Mouse (Mus musculus): ENCODE measurements at regions not wholly inside any gene's neighbourhood (a gene's known extent, or its start where the extent isn't known, plus 50 kb on each side); places are given as distances from the start of the nearest gene placed in this dataset.
A peak's percentile ranks its signal among the peaks of the same experiment; 100 is the strongest.

DNA sequence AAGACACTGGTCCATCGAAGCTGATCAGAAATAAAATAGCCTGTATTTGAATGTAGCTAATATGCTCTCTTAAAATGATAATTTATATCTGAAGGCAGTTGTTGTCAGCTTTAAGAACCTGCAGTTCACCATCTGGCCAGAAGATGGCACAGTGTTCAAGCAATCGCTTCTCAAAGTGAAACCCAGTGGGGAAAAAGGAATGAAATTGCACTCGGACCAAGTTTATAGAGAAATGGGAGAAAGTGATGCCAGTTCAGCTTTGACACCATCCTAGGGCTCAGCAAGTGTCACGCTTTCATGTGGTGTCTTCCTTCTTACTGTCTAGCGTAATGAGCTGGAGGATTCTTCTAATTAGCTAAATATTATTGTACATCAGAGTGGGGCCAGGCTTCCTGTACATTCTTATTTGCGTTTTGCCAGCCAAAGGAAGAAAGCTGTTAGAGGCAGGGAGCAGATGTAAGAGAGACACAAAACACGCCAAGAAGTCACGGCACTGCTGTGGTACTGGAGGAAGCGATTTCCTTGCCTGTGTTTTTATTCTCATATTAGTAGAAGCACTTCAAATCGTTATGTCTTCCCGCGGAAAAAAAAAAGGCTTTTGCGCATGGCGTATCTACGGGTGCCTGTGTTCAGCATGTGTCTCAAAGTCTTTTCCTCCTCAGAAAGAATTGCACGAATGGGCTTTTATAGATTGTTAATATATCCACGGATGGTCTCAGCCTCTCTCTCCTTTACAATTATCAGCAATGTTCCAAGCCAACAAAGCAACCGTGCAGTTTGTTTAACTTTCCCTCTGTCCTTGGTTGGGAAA lies 237.1 kb downstream of the Gm765 start:
- Histone ChIP-seq H3K27me3 (ENCODE audit: control insufficient read depth, insufficient read depth, low read length) (no peaks in the 10 kb centered on the region), H3K4me2 (replicated peaks; ENCODE audit: low read depth, low read length, severe bottlenecking) (peak overlapping the region; percentile 16), H3K27ac (replicated peaks; ENCODE audit: low read depth, low read length) (0 out of 2 replicates have a peak overlapping the region, but pooled peaks have one; percentile 6), H3K9me3 (ENCODE audit: control insufficient read depth, low read length) (no peaks in the 10 kb centered on the region), H3K36me3 (ENCODE audit: control insufficient read depth, insufficient read depth, low read length) (no peaks in the 10 kb centered on the region), H3K4me3 (replicated peaks; ENCODE audit: low read length) (peak overlapping the region; percentile 1; the same call in 1 of the 2 replicates), H3K9ac (ENCODE audit: low read depth, low read length, severe bottlenecking) (no peak overlapping the region), H3K4me1 (ENCODE audit: control insufficient read depth, insufficient read depth, low read length) (peaks cover 26% of the 10 kb centered on the region)
- no peak for ATAC-seq (ENCODE audit: low FRiP score, low read depth)
- no peak for TF ChIP-seq POLR2A (IDR thresholded peaks at IDR 0.05; ENCODE audit: borderline replicate concordance, extremely low read depth, insufficient read depth, insufficient read length)
- peak; percentile 89 for DNase-seq (ENCODE audit: low spot score)
- 28% methylated on average over 18 of the region's 18 CpGs for WGBS

DNA sequence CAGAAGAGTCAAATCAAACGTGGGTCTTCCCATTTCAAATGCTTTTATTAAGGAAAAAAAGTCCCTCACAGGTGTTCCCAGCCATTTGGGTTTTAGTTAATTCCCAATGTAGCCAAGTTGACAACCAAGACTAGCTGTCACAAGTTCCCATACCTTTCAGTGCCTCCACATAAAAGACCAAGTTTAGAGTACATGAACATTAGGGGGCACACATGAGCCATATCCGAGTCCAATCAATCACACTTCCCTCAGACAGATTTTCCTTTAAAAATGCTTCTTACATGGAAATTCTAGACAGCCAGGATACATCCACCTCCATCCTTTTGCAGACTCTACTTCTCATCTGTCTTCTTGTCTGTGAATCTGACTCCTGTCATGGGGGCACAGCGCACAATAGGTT lies 238.1 kb downstream of the Gm765 start:
- no peak overlapping the region for H3K4me2 ChIP-seq (replicated peaks; ENCODE audit: low read depth, low read length, severe bottlenecking)
- peaks cover 31% of the 10 kb centered on the region for H3K4me1 ChIP-seq (ENCODE audit: control insufficient read depth, insufficient read depth, low read length)
- ATAC-seq (ENCODE audit: low FRiP score, low read depth) (no peak), DNase-seq (ENCODE audit: low spot score) (no peak)
- H3K9me3 ChIP-seq (ENCODE audit: control insufficient read depth, low read length): no peaks in the 10 kb centered on the region
- H3K4me3 ChIP-seq (replicated peaks; ENCODE audit: low read length): no peak overlapping the region
- TF ChIP-seq POLR2A (IDR thresholded peaks at IDR 0.05; ENCODE audit: borderline replicate concordance, extremely low read depth, insufficient read depth, insufficient read length): no peak
- H3K27me3 ChIP-seq (ENCODE audit: control insufficient read depth, insufficient read depth, low read length): no peaks in the 10 kb centered on the region
- no peak overlapping the region for H3K27ac ChIP-seq (replicated peaks; ENCODE audit: low read depth, low read length)
- H3K9ac ChIP-seq (ENCODE audit: low read depth, low read length, severe bottlenecking): no peak overlapping the region
- H3K36me3 ChIP-seq (ENCODE audit: control insufficient read depth, insufficient read depth, low read length): no peaks in the 10 kb centered on the region
- 54% methylated on average over 3 of the region's 3 CpGs for whole genome bisulfite sequencing

DNA sequence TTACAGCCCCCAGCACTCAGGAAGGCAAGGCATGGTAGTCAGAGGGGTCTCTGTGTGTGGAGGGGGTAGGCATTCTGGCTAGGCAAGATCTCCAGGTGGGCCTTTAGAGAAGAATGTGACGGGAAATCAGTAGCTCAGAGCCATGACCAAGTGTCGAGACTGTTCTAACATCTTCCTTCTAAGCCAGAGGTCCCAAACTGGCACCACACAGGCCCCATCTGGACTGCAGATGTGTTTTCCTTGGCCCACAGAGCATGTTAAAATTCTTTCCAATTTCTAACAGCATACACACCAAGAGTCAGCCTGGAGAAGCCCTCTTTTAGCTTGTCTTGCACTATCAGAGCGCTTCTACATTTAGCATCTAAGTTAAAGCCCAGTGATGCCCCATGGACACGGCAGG lies 241.5 kb downstream of the Gm765 start:
- WGBS: 38% methylated on average over 4 of the region's 4 CpGs
- no peak for TF ChIP-seq POLR2A (IDR thresholded peaks at IDR 0.05; ENCODE audit: borderline replicate concordance, extremely low read depth, insufficient read depth, insufficient read length)
- Histone ChIP-seq H3K27me3 (ENCODE audit: control insufficient read depth, insufficient read depth, low read length) (no peaks in the 10 kb centered on the region), H3K4me3 (replicated peaks; ENCODE audit: low read length) (no peak overlapping the region), H3K4me1 (ENCODE audit: control insufficient read depth, insufficient read depth, low read length) (peaks cover 24% of the 10 kb centered on the region), H3K36me3 (ENCODE audit: control insufficient read depth, insufficient read depth, low read length) (no peaks in the 10 kb centered on the region), H3K9ac (ENCODE audit: low read depth, low read length, severe bottlenecking) (no peak overlapping the region), H3K27ac (replicated peaks; ENCODE audit: low read depth, low read length) (peak overlapping the region; percentile 69), H3K4me2 (replicated peaks; ENCODE audit: low read depth, low read length, severe bottlenecking) (no peak overlapping the region), H3K9me3 (ENCODE audit: control insufficient read depth, low read length) (no peaks in the 10 kb centered on the region)
- ATAC-seq (ENCODE audit: low FRiP score, low read depth) (peak; percentile 76), DNase-seq (ENCODE audit: low spot score) (peak; percentile 75)

DNA sequence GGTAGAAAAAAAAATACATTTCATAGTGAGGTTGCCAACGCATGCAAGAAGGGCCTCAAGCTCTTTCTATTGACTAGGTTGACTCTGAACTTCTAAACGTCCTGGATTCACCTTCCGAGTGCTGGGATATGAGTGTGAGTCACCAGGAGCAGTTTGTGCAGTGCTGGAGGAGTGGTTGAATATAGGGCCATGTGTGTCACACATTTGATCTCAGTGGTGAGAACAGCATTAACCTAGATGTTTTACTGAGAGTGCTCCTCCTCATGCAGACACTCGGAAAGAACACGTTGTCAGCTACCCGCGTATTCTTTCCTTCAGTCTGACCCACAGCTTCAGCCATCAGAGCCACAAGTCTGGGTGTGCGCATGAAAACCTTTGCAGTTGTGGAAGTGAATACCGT lies 243.4 kb downstream of the Gm765 start:
- Histone ChIP-seq H3K9ac (ENCODE audit: low read depth, low read length, severe bottlenecking) (no peak overlapping the region), H3K9me3 (ENCODE audit: control insufficient read depth, low read length) (no peaks in the 10 kb centered on the region), H3K4me2 (replicated peaks; ENCODE audit: low read depth, low read length, severe bottlenecking) (no peak overlapping the region), H3K36me3 (ENCODE audit: control insufficient read depth, insufficient read depth, low read length) (no peaks in the 10 kb centered on the region), H3K27me3 (ENCODE audit: control insufficient read depth, insufficient read depth, low read length) (no peaks in the 10 kb centered on the region), H3K27ac (replicated peaks; ENCODE audit: low read depth, low read length) (no peak overlapping the region), H3K4me3 (replicated peaks; ENCODE audit: low read length) (no peak overlapping the region), H3K4me1 (ENCODE audit: control insufficient read depth, insufficient read depth, low read length) (peaks cover 41% of the 10 kb centered on the region)
- 94% methylated on average over 9 of the region's 9 CpGs for WGBS
- TF ChIP-seq POLR2A (IDR thresholded peaks at IDR 0.05; ENCODE audit: borderline replicate concordance, extremely low read depth, insufficient read depth, insufficient read length): no peak
- no peak for ATAC-seq (ENCODE audit: low FRiP score, low read depth)
- DNase-seq (ENCODE audit: low spot score): no peak

DNA sequence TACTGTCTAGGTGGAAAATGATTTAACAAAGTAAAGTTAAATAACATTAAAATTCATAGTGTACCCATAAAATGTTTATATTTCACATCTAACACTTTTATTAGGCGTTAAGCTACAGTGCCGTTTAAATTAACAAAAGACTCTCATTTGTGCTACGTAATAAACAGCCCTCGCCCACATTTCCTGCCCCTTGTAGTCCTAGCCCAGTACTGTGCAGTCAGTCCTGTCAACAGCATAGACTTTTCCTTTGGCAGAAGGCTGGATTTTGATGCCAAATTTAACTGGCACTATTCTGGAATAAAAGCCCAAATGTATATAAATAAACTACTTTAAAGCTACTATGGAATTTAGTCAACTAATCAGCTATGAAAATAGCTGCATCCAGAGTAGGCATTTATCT lies 247.3 kb downstream of the Gm765 start:
- H3K9me3 ChIP-seq (ENCODE audit: control insufficient read depth, low read length): no peaks in the 10 kb centered on the region

More for the DNA sequence above, 247.3 kb downstream of the Gm765 start:
- no peak overlapping the region for H3K9ac ChIP-seq (ENCODE audit: low read depth, low read length, severe bottlenecking)
- peaks cover 22% of the 10 kb centered on the region for H3K4me1 ChIP-seq (ENCODE audit: control insufficient read depth, insufficient read depth, low read length)
- H3K27ac ChIP-seq (replicated peaks; ENCODE audit: low read depth, low read length): no peak overlapping the region
- TF ChIP-seq POLR2A (IDR thresholded peaks at IDR 0.05; ENCODE audit: borderline replicate concordance, extremely low read depth, insufficient read depth, insufficient read length): no peak
- no peak overlapping the region for H3K4me3 ChIP-seq (replicated peaks; ENCODE audit: low read length)
- peak; percentile 21 for DNase-seq (ENCODE audit: low spot score)
- ATAC-seq (ENCODE audit: low FRiP score, low read depth): no peak
- WGBS: 24% methylated on average over 4 of the region's 4 CpGs
- H3K27me3 ChIP-seq (ENCODE audit: control insufficient read depth, insufficient read depth, low read length): no peaks in the 10 kb centered on the region
- no peak overlapping the region for H3K4me2 ChIP-seq (replicated peaks; ENCODE audit: low read depth, low read length, severe bottlenecking)
- H3K36me3 ChIP-seq (ENCODE audit: control insufficient read depth, insufficient read depth, low read length): no peaks in the 10 kb centered on the region

Data from limb, embryonic 14.5 days (tissue).